Mouse (Mus musculus) myocyte (in vitro differentiated cells): Measurements from ENCODE around the gene Tmem72. TPM values are rescaled to one million over a fixed set of nuclear protein-coding genes. Genes with fewer than 3 reads are reported as not detected.

ENCODE experiments used
- H3K27me3 ChIP-seq: one replicate; pipeline ENCODE4 v1.6.1; 2011; ENCODE audit not compliant: control insufficient read depth, insufficient read depth, insufficient read length
- H3K36me3 ChIP-seq: one replicate; pipeline ENCODE4 v1.6.1; 2011; ENCODE audit not compliant: control insufficient read depth, insufficient read depth
- H3K4me2 ChIP-seq: one replicate; pipeline ENCODE4 v1.6.1; 2011; ENCODE audit warnings: low read depth, control low read depth
- H3K4me3 ChIP-seq: one replicate; pipeline ENCODE4 v1.5.1; 2011; ENCODE audit warnings: mild to moderate bottlenecking, control low read depth, moderate library complexity
- H3K79me2 ChIP-seq: one replicate; pipeline ENCODE4 v1.6.1; 2011; ENCODE audit not compliant: control insufficient read depth, insufficient read depth
- H3ac ChIP-seq: one replicate; pipeline ENCODE4 v1.6.1; 2011; ENCODE audit not compliant: control insufficient read depth, insufficient read length
- CEBPB ChIP-seq: IDR thresholded peaks from 2 replicates; pipeline ENCODE4 v1.6.1; 2011; ENCODE audit warnings: mild to moderate bottlenecking, moderate library complexity; ENCODE audit not compliant: poor library complexity, insufficient read depth, severe bottlenecking
- E2F4 ChIP-seq: IDR thresholded peaks from one replicate; pipeline ENCODE4 v1.6.1; 2011; ENCODE audit warnings: mild to moderate bottlenecking, control low read depth, moderate library complexity; ENCODE audit not compliant: insufficient read depth
- MAX ChIP-seq: IDR thresholded peaks from one replicate; pipeline ENCODE4 v1.6.1; 2011; ENCODE audit warnings: low read depth, mild to moderate bottlenecking, control low read depth
- MYOD1 ChIP-seq, 3 experiments: IDR thresholded peaks; one replicate each; pipeline ENCODE4 v1.6.1; 2011; ENCODE audit warnings: control low read depth in 2 of 3, low read depth in 2 of 3, mild to moderate bottlenecking in 2 of 3, moderate library complexity in 1 of 3; ENCODE audit not compliant: insufficient read length in 2 of 3, control insufficient read depth in 1 of 3
- MYOG ChIP-seq, 3 experiments: IDR thresholded peaks; one replicate each; pipeline ENCODE4 v1.6.1; 2011; ENCODE audit warnings: control low read depth in 2 of 3, low read depth in 2 of 3, mild to moderate bottlenecking in 2 of 3; ENCODE audit not compliant: insufficient read length in 2 of 3, control insufficient read depth in 1 of 3, insufficient read depth in 1 of 3
- POLR2A ChIP-seq: IDR thresholded peaks from one replicate; pipeline ENCODE4 v1.6.1; 2011; ENCODE audit warnings: low read depth, mild to moderate bottlenecking, control low read depth, moderate library complexity; ENCODE audit not compliant: insufficient read length
- POLR2AphosphoS2 ChIP-seq: IDR thresholded peaks from one replicate; pipeline ENCODE4 v1.6.1; 2011; ENCODE audit warnings: low read depth, control low read depth; ENCODE audit not compliant: insufficient read length
- REST ChIP-seq: IDR thresholded peaks from one replicate; pipeline ENCODE4 v1.6.1; 2011; ENCODE audit warnings: mild to moderate bottlenecking, control low read depth, moderate library complexity; ENCODE audit not compliant: insufficient read depth, insufficient read length
- SRF ChIP-seq: IDR thresholded peaks from one replicate; pipeline ENCODE4 v1.6.1; 2011; ENCODE audit warnings: low read depth; ENCODE audit not compliant: control insufficient read depth, insufficient read length
- TCF12 ChIP-seq: IDR thresholded peaks from one replicate; pipeline ENCODE4 v1.6.1; 2011; ENCODE audit warnings: mild to moderate bottlenecking, control low read depth; ENCODE audit not compliant: poor library complexity, insufficient read depth, severe bottlenecking
- TCF3 ChIP-seq: IDR thresholded peaks from one replicate; pipeline ENCODE4 v1.6.1; 2011; ENCODE audit warnings: low read depth, control low read depth; ENCODE audit not compliant: insufficient read length
- USF1 ChIP-seq: IDR thresholded peaks from one replicate; pipeline ENCODE4 v1.6.1; 2011; ENCODE audit warnings: low read depth, mild to moderate bottlenecking, control low read depth, moderate library complexity
- polyA plus RNA-seq: library from polyadenylated mRNA; unstranded; fragments of >200 nt; fragmentation: generic; extraction: Trizol; gene quantifications from one replicate; pipeline ENCODE4 v1.2.1, GENCODE M21; 2012; ENCODE audit warnings: missing spikeins

The Tmem72 gene
- polyA plus RNA-seq, 1 experiment, result 0.04 TPM

DNA sequence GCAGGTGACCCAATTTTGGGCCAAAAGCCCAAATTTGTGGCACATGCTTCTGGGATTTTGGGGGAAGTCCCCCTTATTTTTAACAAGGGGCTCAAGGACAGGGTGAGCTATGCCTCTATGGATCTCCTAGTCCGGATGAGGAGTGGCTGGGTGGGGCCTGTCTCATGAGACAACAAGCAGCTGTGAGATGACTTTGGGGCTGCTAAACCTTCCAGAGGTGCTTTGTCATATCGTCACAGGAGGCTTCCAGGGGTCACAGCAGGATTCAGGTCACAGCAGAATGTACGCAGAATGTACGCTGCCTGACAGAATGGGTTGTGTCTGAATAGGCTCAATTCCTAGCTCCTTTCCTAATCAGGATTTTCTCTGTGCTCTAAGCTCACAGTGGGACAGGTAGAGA lies 1.6 kb upstream of the Tmem72 start:
- no peak for TF ChIP-seq MAX
- TF ChIP-seq MYOG (IDR thresholded peaks at IDR 0.05; ENCODE audit: control insufficient read depth in 1 of 3, insufficient read depth in 1 of 3, insufficient read length in 2 of 3, low read depth in 2 of 3), result no peak
- TF ChIP-seq E2F4, result no peak
- no peak for TF ChIP-seq CEBPB
- TF ChIP-seq POLR2A, result no peak
- no peak for TF ChIP-seq MYOD1 (IDR thresholded peaks at IDR 0.05; ENCODE audit: control insufficient read depth in 1 of 3, insufficient read length in 2 of 3, low read depth in 2 of 3)
- no peak for TF ChIP-seq SRF
- TF ChIP-seq REST, result no peak
- no peak for TF ChIP-seq TCF3
- no peak for TF ChIP-seq TCF12
- no peak for TF ChIP-seq POLR2AphosphoS2
- no peak for TF ChIP-seq USF1
- Histone ChIP-seq H3K4me2 (no peak overlapping the region), H3K36me3 (no peaks in the 10 kb centered on the region), H3K79me2 (no peaks in the 10 kb centered on the region), H3K4me3 (no peak overlapping the region), H3ac (no peak overlapping the region), H3K27me3 (no peaks in the 10 kb centered on the region)

GRCm38 (mm10) chr6:116717851-116718250 lies 1.1 kb upstream of the Tmem72 start:
- Histone ChIP-seq H3ac (no peak overlapping the region), H3K4me3 (no peak overlapping the region), H3K79me2 (no peaks in the 10 kb centered on the region), H3K27me3 (no peaks in the 10 kb centered on the region), H3K36me3 (no peaks in the 10 kb centered on the region), H3K4me2 (no peak overlapping the region)
- TF ChIP-seq USF1 (no peak), POLR2A (no peak), MYOD1 (IDR thresholded peaks at IDR 0.05; ENCODE audit: control insufficient read depth in 1 of 3, insufficient read length in 2 of 3, low read depth in 2 of 3) (no peak), MAX (no peak), REST (no peak), TCF3 (no peak), SRF (no peak), TCF12 (no peak), E2F4 (no peak), MYOG (IDR thresholded peaks at IDR 0.05; ENCODE audit: control insufficient read depth in 1 of 3, insufficient read depth in 1 of 3, insufficient read length in 2 of 3, low read depth in 2 of 3) (no peak), POLR2AphosphoS2 (no peak), CEBPB (no peak)

DNA sequence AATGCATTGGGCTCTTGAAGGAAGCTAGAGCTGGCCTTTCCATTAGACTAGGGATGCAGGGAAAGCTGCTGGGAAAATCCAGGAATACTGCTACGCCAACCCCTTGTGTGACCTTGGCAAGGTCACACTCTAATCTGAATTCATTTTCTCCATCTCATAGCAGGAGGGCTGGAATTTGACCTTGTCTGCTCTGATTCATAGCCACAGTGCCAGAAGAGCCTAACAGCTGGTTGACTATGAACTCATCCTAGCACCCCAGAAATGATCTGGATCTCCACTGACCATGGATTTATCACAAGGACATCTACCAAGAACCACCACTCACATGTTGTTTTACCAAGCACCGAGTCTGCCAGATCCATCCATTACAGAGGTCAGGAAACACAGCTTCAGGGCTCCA lies 1.5 kb downstream of the Tmem72 start:
- Histone ChIP-seq H3K79me2 (no peaks in the 10 kb centered on the region), H3K36me3 (no peaks in the 10 kb centered on the region), H3K27me3 (no peaks in the 10 kb centered on the region)

DNA sequence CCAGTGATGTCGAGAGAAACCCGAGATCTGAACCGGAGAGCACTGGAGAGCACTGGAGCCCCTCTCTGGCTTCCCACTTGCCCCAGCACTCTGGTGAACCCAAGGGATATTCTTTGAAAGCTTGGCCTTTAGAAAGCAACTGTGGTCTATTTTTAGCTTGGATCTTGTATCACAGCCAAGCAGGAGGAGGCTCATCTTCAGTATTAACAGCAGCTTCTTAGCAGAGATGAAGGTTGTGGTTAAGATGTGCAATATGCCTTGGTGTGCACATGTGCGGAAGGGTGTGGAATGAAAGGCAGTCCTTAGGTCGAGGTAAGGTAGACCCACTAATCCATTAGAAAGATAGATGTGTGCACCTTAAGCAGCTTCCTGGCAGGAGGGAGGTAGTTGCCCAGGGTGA lies 2.1 kb downstream of the Tmem72 start:
- H3ac ChIP-seq, result no peak overlapping the region
- H3K79me2 ChIP-seq, result no peaks in the 10 kb centered on the region
- H3K4me3 ChIP-seq, result no peak overlapping the region
- H3K36me3 ChIP-seq, result no peaks in the 10 kb centered on the region
- H3K27me3 ChIP-seq, result no peaks in the 10 kb centered on the region
- no peak overlapping the region for H3K4me2 ChIP-seq
- TF ChIP-seq POLR2A (no peak), TCF3 (no peak), POLR2AphosphoS2 (no peak), MYOG (IDR thresholded peaks at IDR 0.05; ENCODE audit: control insufficient read depth in 1 of 3, insufficient read depth in 1 of 3, insufficient read length in 2 of 3, low read depth in 2 of 3) (no peak), USF1 (no peak), REST (no peak), SRF (no peak), CEBPB (no peak), MYOD1 (IDR thresholded peaks at IDR 0.05; ENCODE audit: control insufficient read depth in 1 of 3, insufficient read length in 2 of 3, low read depth in 2 of 3) (no peak), E2F4 (no peak), TCF12 (no peak), MAX (no peak)

More for the DNA sequence above, 1.5 kb downstream of the Tmem72 start:
- H3K4me2 ChIP-seq, result no peak overlapping the region
- no peak for TF ChIP-seq MYOD1 (IDR thresholded peaks at IDR 0.05; ENCODE audit: control insufficient read depth in 1 of 3, insufficient read length in 2 of 3, low read depth in 2 of 3)
- no peak for TF ChIP-seq E2F4
- no peak for TF ChIP-seq POLR2A
- TF ChIP-seq SRF, result no peak
- no peak for TF ChIP-seq USF1
- no peak for TF ChIP-seq CEBPB
- no peak for TF ChIP-seq REST
- no peak for TF ChIP-seq TCF3
- TF ChIP-seq MAX, result no peak
- no peak for TF ChIP-seq MYOG (IDR thresholded peaks at IDR 0.05; ENCODE audit: control insufficient read depth in 1 of 3, insufficient read depth in 1 of 3, insufficient read length in 2 of 3, low read depth in 2 of 3)
- no peak for TF ChIP-seq POLR2AphosphoS2
- H3K4me3 ChIP-seq, result no peak overlapping the region
- no peak overlapping the region for H3ac ChIP-seq
